Mouse (Mus musculus): ENCODE measurements around the gene Tex19.2. TPM values are rescaled to one million over a fixed set of nuclear protein-coding genes. Genes with fewer than 3 reads are reported as not detected.

Gene Tex19.2
- polyA plus RNA-seq, 1 experiment from 2014 or later: not detected

DNA sequence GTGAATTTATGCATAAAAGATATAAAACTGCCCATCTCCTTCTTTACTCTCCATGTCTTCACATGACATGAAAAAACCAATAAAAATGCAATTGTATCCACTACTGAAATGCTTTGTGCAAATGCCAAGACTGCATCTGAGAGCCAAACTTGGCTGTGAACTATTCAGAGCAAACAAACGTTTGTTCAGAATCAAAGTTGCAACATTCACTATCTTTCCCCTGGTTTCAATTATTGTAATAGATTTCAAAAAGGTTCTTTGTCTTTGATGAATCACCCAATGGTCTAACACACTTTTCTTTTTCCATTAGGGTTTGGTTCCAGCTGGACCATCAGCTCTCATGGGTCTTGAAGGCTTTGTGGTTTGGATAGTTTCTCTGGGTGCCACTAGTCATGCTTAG is 11.1 kb upstream of the Tex19.2 start:
- H3K4me1 ChIP-seq: no peaks in the 10 kb centered on the region

DNA sequence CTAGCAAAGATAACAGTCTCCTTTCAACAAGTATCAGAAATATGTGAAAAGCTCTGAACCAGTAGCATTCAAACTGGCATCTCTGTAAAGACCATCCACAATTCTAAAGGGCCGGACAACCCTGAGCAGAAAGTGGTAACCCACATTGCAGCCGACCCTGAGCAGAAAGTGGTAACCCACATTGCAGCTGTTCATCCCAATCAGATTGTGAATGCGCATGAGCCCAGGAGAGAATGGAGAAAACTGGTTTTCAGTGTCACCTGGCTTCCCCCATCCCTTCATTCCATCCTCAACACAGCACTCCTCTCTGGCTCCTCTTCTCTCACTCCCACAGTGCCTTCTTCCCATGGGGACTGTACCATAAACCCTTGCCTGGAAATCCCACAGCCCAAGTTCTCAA is 9.0 kb upstream of the Tex19.2 start:
- no peak overlapping the region for H3K4me2 ChIP-seq
- 88% methylated on average over 3 of the region's 3 CpGs for WGBS
- no peaks in the 10 kb centered on the region for H3K27me3 ChIP-seq (replicated peaks)
- no peaks in the 10 kb centered on the region for H3K36me3 ChIP-seq
- H3K4me3 ChIP-seq (replicated peaks): no peak overlapping the region
- no peaks in the 10 kb centered on the region for H3K4me1 ChIP-seq
- ATAC-seq (ENCODE audit: low FRiP score): no peak
- no peak overlapping the region for H3K9ac ChIP-seq (replicated peaks)
- H3K9me3 ChIP-seq (replicated peaks): no peaks in the 10 kb centered on the region
- H3K27ac ChIP-seq (replicated peaks): no peak overlapping the region

More for the DNA sequence above, 11.1 kb upstream of the Tex19.2 start:
- Histone ChIP-seq H3K27ac (replicated peaks) (no peak overlapping the region), H3K4me2 (no peak overlapping the region), H3K4me3 (replicated peaks) (no peak overlapping the region), H3K9ac (replicated peaks) (no peak overlapping the region), H3K9me3 (replicated peaks) (no peaks in the 10 kb centered on the region), H3K36me3 (no peaks in the 10 kb centered on the region), H3K27me3 (replicated peaks) (no peaks in the 10 kb centered on the region)
- WGBS: 65% methylated on average over 1 of the region's 1 CpGs
- ATAC-seq (ENCODE audit: low FRiP score): no peak

DNA sequence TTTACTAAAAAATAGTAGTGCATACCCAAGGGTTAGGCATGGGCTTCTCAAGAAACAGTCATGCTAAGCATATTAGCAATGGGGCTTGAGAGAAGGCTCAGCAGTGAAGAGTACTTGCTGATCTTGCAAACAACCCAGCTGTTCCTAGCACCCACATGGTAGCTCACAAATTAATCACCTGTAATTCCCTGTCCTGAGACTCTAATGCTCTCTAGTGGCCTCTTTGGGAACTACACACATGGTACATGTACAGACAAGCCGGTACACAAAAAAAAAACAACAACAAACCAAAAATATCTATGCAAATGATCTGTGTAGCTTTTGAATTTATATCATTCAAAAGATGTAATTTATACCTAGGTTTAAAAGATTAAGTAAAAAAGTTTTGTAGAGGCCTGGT is 7.9 kb upstream of the Tex19.2 start:
- ATAC-seq (ENCODE audit: low FRiP score): no peak

DNA sequence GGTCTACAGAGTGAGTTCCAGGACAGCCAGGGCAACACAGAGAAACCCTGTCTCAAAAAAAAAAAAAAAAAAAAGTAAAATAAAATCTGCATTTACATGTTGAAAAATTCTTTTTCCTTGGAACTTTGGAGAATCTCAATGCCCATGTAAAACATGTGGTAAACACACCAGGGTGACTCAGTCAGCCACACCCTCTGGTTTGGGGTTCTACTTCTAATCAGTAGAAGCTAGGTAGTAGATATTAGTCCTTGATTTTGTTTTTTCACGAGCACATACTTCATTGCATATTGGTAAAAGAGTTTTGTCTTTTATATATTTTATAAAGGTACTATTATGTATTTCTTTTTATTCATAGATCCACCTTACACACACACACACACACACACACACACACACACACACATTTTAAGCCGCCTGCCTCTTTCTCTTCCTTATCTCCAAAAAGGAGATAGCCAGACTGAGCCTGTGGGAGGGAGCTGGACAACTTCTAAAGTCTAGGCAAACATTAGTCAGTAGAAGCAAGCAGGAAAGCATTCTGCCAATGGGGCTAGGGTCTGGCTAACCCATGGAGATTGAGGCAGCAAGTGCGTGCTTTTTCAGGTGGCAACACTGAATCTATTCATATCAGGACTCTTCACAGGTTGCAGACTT is 7.2 kb upstream of the Tex19.2 start:
- ATAC-seq (ENCODE audit: low FRiP score): no peak
- H3K4me2 ChIP-seq: no peak overlapping the region
- H3K9me3 ChIP-seq (replicated peaks): no peaks in the 10 kb centered on the region
- H3K27me3 ChIP-seq (replicated peaks): no peaks in the 10 kb centered on the region
- no peak overlapping the region for H3K9ac ChIP-seq (replicated peaks)
- WGBS: 88% methylated on average over 3 of the region's 3 CpGs
- H3K4me1 ChIP-seq: no peaks in the 10 kb centered on the region
- H3K27ac ChIP-seq (replicated peaks): no peak overlapping the region
- H3K36me3 ChIP-seq: no peaks in the 10 kb centered on the region
- H3K4me3 ChIP-seq (replicated peaks): no peak overlapping the region

More for the DNA sequence above, 7.9 kb upstream of the Tex19.2 start:
- no peak overlapping the region for H3K4me2 ChIP-seq
- no peak overlapping the region for H3K4me3 ChIP-seq (replicated peaks)
- H3K9me3 ChIP-seq (replicated peaks): no peaks in the 10 kb centered on the region
- H3K4me1 ChIP-seq: no peaks in the 10 kb centered on the region
- no peak overlapping the region for H3K9ac ChIP-seq (replicated peaks)
- H3K27me3 ChIP-seq (replicated peaks): no peaks in the 10 kb centered on the region
- no peak overlapping the region for H3K27ac ChIP-seq (replicated peaks)
- WGBS: 90% methylated on average over 1 of the region's 1 CpGs
- no peaks in the 10 kb centered on the region for H3K36me3 ChIP-seq

DNA sequence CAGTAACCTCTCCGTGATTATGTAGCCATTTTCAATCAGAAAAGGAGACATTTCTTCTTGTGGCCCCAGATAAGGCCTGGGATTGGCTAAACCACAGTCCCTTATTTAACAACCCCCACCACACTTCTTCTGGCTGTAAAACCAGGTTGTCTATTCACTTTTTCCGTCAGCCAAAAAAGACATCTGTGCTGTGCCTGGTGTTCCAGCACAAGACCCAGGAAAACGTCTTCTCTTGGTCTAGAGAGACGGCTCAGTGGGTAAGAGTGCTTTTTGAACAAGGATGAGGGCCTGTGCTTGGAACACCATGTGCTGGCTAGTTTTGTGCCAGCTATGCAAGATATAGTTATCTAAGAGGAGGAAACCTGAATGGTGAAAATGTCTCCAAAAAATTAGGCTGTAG is 5.0 kb upstream of the Tex19.2 start:
- WGBS: 85% methylated on average over 4 of the region's 4 CpGs
- Histone ChIP-seq H3K4me3 (replicated peaks) (no peak overlapping the region), H3K36me3 (no peaks in the 10 kb centered on the region), H3K4me2 (no peak overlapping the region), H3K9me3 (replicated peaks) (no peaks in the 10 kb centered on the region), H3K9ac (replicated peaks) (no peak overlapping the region), H3K4me1 (no peaks in the 10 kb centered on the region), H3K27me3 (replicated peaks) (no peaks in the 10 kb centered on the region), H3K27ac (replicated peaks) (no peak overlapping the region)
- ATAC-seq (ENCODE audit: low FRiP score): no peak

DNA sequence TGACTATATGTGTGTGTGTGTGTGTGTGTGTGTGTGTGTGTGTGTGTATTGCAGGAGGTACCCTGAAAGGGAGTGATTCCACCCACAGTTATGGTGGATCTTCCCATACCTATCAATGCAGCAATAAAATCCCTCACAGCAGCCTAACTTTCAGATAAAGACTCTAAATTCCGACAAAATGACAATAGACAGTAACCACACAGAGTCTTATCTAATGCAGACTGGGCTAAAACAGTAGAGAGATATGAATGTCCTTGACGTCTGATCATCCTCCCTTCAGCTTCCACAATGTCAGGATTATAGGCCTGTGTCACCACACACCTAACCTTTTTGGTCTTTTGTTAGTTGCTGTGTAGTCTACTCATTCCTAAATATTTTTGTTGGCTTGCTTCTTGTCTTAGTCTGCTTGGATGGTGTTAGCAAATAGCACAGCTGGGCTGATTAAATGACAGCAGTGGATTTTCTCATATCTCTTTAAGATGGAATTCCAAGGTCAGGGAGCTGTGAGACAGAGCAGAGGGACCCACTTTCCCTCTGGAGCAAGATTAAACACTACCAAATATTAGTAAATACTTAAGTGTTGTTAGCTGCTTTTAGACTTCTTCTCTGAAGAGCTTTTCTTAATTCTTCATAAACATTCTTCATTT is 3.7 kb upstream of the Tex19.2 start:
- Histone ChIP-seq H3K4me3 (replicated peaks) (no peak overlapping the region), H3K36me3 (no peaks in the 10 kb centered on the region), H3K4me2 (no peak overlapping the region), H3K4me1 (no peaks in the 10 kb centered on the region), H3K27ac (replicated peaks) (no peak overlapping the region), H3K9ac (replicated peaks) (no peak overlapping the region), H3K9me3 (replicated peaks) (no peaks in the 10 kb centered on the region), H3K27me3 (replicated peaks) (no peaks in the 10 kb centered on the region)
- ATAC-seq (ENCODE audit: low FRiP score): no peak
- WGBS: 75% methylated on average over 2 of the region's 2 CpGs

DNA sequence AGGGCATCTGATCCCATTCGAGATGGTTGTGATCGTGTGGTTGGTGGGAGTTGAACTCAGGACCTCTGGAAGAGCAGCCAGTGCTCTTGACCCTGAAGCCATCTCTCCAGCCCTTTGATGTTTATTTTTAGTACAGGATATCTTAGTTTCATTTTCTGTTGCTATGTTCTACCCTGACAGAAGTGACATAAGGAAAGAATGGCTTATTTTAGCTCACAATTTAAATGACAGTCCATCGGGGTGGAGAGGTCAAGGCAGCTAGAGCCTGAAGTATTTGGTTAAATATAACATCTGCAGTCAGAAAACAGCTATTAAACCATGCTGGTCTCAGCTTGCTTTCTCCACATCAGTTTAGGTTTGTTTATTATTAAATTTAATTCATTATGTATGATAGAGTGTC is 2.7 kb upstream of the Tex19.2 start:
- Histone ChIP-seq H3K9ac (replicated peaks) (no peak overlapping the region), H3K4me2 (no peak overlapping the region), H3K27me3 (replicated peaks) (no peaks in the 10 kb centered on the region), H3K27ac (replicated peaks) (no peak overlapping the region), H3K4me1 (no peaks in the 10 kb centered on the region), H3K9me3 (replicated peaks) (no peaks in the 10 kb centered on the region), H3K36me3 (no peaks in the 10 kb centered on the region), H3K4me3 (replicated peaks) (no peak overlapping the region)
- 83% methylated on average over 3 of the region's 3 CpGs for whole genome bisulfite sequencing
- ATAC-seq (ENCODE audit: low FRiP score): no peak

DNA sequence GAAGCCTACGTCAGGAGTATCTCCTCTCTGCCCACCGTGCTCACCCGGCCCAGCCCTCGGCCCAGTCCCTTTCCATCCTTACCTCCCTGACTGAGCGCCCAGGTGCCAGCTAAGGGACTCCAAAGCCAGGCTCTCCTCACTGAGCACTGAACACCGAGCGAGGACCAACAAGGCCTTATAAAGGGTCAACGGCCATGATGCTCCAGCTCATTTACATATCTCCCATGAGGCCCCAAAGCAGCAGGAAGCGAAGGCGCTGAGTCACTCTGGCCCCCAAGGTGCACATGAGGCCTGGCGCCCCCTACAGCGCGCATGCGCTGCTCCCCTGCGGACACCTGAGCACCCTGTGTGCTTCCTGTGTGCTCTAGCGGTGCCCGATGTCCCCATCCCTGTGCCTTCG is 371 bp downstream of the Tex19.2 start:
- no peaks in the 10 kb centered on the region for H3K4me1 ChIP-seq
- H3K4me3 ChIP-seq (replicated peaks): no peak overlapping the region
- H3K4me2 ChIP-seq: no peak overlapping the region
- H3K9ac ChIP-seq (replicated peaks): no peak overlapping the region
- WGBS: 95% methylated on average over 18 of the region's 18 CpGs
- no peaks in the 10 kb centered on the region for H3K36me3 ChIP-seq
- H3K27me3 ChIP-seq (replicated peaks): no peaks in the 10 kb centered on the region
- H3K9me3 ChIP-seq (replicated peaks): no peaks in the 10 kb centered on the region
- no peak for ATAC-seq (ENCODE audit: low FRiP score)
- no peak overlapping the region for H3K27ac ChIP-seq (replicated peaks)

DNA sequence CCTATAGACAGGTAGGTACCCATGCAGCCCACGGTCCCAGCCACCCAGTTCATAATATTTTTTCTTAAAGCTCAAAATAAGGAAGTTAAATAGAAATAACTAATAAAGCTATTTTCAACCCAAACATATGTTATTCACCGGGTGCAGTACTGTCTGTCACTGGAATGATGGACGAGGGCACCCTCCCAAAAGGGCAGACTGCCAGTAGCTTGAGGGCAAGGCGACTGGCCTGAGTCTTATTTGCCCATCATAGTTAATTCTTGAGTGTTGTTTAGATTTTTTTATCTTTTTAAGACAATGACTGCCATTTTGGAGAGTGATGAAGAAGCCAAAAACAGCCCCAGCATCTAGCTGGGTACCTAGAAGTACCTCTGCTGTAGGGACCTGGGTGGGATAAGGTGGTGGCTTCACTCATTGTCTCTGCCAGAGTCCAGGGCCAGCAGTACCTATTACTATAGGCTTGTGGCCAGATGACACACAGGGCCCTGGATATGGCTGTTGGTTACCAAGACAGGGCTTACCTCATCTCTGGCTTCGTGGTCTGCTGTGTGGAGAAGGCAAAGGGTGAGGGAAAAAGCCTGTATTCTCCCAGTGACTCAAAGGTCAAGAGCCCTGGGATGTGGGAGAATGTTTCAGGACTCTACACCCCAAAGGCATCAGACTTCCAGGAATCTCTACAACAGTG is 6.2 kb downstream of the Tex19.2 start:
- Histone ChIP-seq H3K27me3 (replicated peaks) (no peaks in the 10 kb centered on the region), H3K4me3 (replicated peaks) (no peak overlapping the region), H3K4me2 (no peak overlapping the region), H3K4me1 (no peaks in the 10 kb centered on the region), H3K9ac (replicated peaks) (no peak overlapping the region), H3K27ac (replicated peaks) (no peak overlapping the region), H3K9me3 (replicated peaks) (no peaks in the 10 kb centered on the region), H3K36me3 (no peaks in the 10 kb centered on the region)
- ATAC-seq (ENCODE audit: low FRiP score): no peak
- WGBS: 79% methylated on average over 5 of the region's 5 CpGs

DNA sequence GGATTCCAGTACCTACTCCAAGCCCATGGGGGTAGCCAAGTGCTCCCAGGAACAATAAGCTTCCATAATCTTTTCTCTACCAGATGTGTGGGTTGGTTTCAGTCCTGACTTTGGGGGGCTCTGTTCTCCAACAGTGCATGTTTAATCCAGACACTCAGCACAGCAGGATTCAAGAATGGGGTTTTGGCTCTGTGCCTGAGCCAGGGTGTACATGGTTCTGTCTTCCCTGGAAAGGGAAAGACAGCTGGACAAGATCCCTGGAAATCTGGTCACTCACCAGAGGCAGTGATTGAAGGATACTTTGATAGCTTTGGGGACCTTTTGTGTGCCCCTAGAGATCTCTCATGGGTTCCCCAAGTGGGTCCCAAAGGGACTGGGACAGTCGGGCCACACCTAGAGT is 6.9 kb downstream of the Tex19.2 start:
- no peak for ATAC-seq (ENCODE audit: low FRiP score)
- H3K4me2 ChIP-seq: no peak overlapping the region
- no peak overlapping the region for H3K4me3 ChIP-seq (replicated peaks)
- no peak overlapping the region for H3K9ac ChIP-seq (replicated peaks)
- no peaks in the 10 kb centered on the region for H3K4me1 ChIP-seq
- H3K36me3 ChIP-seq: no peaks in the 10 kb centered on the region
- WGBS: 67% methylated on average over 1 of the region's 1 CpGs
- no peaks in the 10 kb centered on the region for H3K27me3 ChIP-seq (replicated peaks)
- H3K9me3 ChIP-seq (replicated peaks): no peaks in the 10 kb centered on the region
- H3K27ac ChIP-seq (replicated peaks): no peak overlapping the region

DNA sequence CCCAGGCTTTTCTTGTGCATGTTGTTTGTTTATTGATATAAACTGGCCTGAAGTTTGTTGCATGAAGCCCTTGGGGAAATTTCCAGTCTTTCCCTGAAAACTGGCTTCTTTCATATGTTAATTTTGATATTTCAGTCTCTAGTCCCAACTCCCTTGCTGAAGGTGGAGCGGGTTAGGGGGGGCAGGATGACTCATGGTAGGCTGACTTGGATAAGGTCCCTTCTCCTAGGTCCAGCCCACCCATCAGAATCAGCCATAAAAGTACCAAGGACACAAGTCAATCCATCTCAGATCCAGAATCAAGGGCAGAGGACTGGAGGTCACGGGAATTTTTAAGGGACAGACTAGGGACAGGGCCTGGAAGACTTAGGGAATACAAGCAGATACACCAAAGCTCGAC is 7.4 kb downstream of the Tex19.2 start:
- Histone ChIP-seq H3K4me1 (no peaks in the 10 kb centered on the region), H3K9me3 (replicated peaks) (no peaks in the 10 kb centered on the region), H3K9ac (replicated peaks) (no peak overlapping the region), H3K36me3 (no peaks in the 10 kb centered on the region), H3K4me2 (no peak overlapping the region), H3K4me3 (replicated peaks) (no peak overlapping the region), H3K27ac (replicated peaks) (no peak overlapping the region), H3K27me3 (replicated peaks) (no peaks in the 10 kb centered on the region)
- 94% methylated on average over 3 of the region's 3 CpGs for WGBS
- ATAC-seq (ENCODE audit: low FRiP score): no peak

DNA sequence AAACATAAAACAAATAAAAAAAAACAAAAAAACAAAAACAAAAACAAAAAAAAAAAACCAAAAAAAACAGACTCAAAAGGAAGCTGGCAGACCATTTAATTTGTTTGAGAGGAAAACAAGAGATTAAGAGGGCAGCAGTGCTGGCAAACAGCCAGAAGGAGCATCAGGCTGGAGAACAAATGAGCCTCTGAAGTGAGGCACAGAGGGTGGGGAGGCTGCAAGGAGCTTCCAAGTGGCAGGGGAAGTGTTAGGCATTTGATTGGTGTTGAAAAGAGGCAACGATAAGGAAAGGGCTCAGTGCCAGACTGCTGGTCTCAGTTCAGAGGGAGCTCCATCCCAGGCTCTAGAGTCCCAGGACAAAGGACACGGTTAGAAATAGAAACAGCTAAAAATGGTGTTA is 8.5 kb downstream of the Tex19.2 start:
- no peaks in the 10 kb centered on the region for H3K4me1 ChIP-seq
- no peak overlapping the region for H3K4me2 ChIP-seq
- H3K36me3 ChIP-seq: no peaks in the 10 kb centered on the region
- 30% methylated on average over 2 of the region's 2 CpGs for WGBS
- no peak overlapping the region for H3K9ac ChIP-seq (replicated peaks)
- ATAC-seq (ENCODE audit: low FRiP score): no peak
- H3K4me3 ChIP-seq (replicated peaks): no peak overlapping the region
- no peaks in the 10 kb centered on the region for H3K9me3 ChIP-seq (replicated peaks)
- no peak overlapping the region for H3K27ac ChIP-seq (replicated peaks)
- no peaks in the 10 kb centered on the region for H3K27me3 ChIP-seq (replicated peaks)

Data from neural tube, embryonic 15.5 days (tissue).